Mouse (Mus musculus) T-helper 17 cell (primary cell): ENCODE data around the gene Tmtc1.

Experiments
- in situ Hi-C, 2 experiments: fragments of 300-600 bp; cut with MboI, MseI; formaldehyde crosslinking; loops; 1 replicate in 1 of 2; 2 replicates in 1 of 2; pipeline ENCODE4 v1.15.1; 2025; ENCODE audit warnings: high pct_unique_total_duplicates in 2 of 2

Gene Tmtc1

GRCm38 (mm10) chr6:148373444-148373843, 70.7 kb downstream of the Tmtc1 start:
- in situ Hi-C loops = no loop called here

GRCm38 (mm10) chr6:148371223-148371622, 73.0 kb downstream of the Tmtc1 start:
- in situ Hi-C loops = no loop called here

- in situ Hi-C loops = no loop called here
Measured at GRCm38 (mm10) chr6:148367094-148367539, 77.1 kb downstream of the Tmtc1 start.

- in situ Hi-C loops = no loop called here
Measured at GRCm38 (mm10) chr6:148366629-148367028, 77.6 kb downstream of the Tmtc1 start.

GRCm38 (mm10) chr6:148363162-148363561, 81.0 kb downstream of the Tmtc1 start:
- in situ Hi-C loops = no loop called here

GRCm38 (mm10) chr6:148362475-148362874, 81.7 kb downstream of the Tmtc1 start:
- in situ Hi-C loops = no loop called here

- in situ Hi-C loops = no loop called here
Measured at GRCm38 (mm10) chr6:148359348-148359905, 84.8 kb downstream of the Tmtc1 start.

- in situ Hi-C loops = no loop called here
Measured at GRCm38 (mm10) chr6:148358580-148359246, 85.5 kb downstream of the Tmtc1 start.

GRCm38 (mm10) chr6:148356141-148356540, 88.0 kb downstream of the Tmtc1 start:
- in situ Hi-C loops = no loop called here

GRCm38 (mm10) chr6:148354509-148355474, 89.4 kb downstream of the Tmtc1 start:
- in situ Hi-C loops = no loop called here

GRCm38 (mm10) chr6:148354151-148354508, 90.1 kb downstream of the Tmtc1 start:
- in situ Hi-C loops = no loop called here

- in situ Hi-C loops = no loop called here
Measured at GRCm38 (mm10) chr6:148345001-148345400, 99.2 kb downstream of the Tmtc1 start.

GRCm38 (mm10) chr6:148342191-148342590, 102.0 kb downstream of the Tmtc1 start:
- in situ Hi-C loops = no loop called here

GRCm38 (mm10) chr6:148341765-148342164, 102.4 kb downstream of the Tmtc1 start:
- in situ Hi-C loops = no loop called here

- in situ Hi-C loops = no loop called here
Measured at GRCm38 (mm10) chr6:148338326-148338957, 105.7 kb downstream of the Tmtc1 start.

- in situ Hi-C loops = no loop called here
Measured at GRCm38 (mm10) chr6:148336290-148336955, 107.8 kb downstream of the Tmtc1 start.

- in situ Hi-C loops = no loop called here
Measured at GRCm38 (mm10) chr6:148331916-148332315, 112.3 kb downstream of the Tmtc1 start.

GRCm38 (mm10) chr6:148329976-148330375, 114.2 kb downstream of the Tmtc1 start:
- in situ Hi-C loops = no loop called here

GRCm38 (mm10) chr6:148328928-148329327, 115.3 kb downstream of the Tmtc1 start:
- in situ Hi-C loops = no loop called here

GRCm38 (mm10) chr6:148328130-148328529, 116.1 kb downstream of the Tmtc1 start:
- in situ Hi-C loops = no loop called here

GRCm38 (mm10) chr6:148318736-148319135, 125.5 kb downstream of the Tmtc1 start:
- in situ Hi-C loops = no loop called here
